Mouse (Mus musculus) midbrain, embryonic 14.5 days (tissue): ENCODE measurements around the gene Gm33543. TPM values are rescaled to one million over a fixed set of nuclear protein-coding genes. Genes with fewer than 3 reads are reported as not detected.

Source experiments
- ATAC-seq: fragments of 200-750 bp; cut with Nextera tagmentation; 2 replicates; pipeline ENCODE4 v1.8.0; 2017; ENCODE audit warnings: moderate number of reproducible peaks, moderate library complexity; ENCODE audit not compliant: low FRiP score, low TSS enrichment
- DNase-seq: peaks from one replicate; pipeline ENCODE4 v3.0.0-alpha.2; 2015
- H3K27ac ChIP-seq: fragments of 300-500 bp; sonication (generic); replicated peaks from 2 replicates; pipeline ENCODE4 v1.5.1; 2014; ENCODE audit warnings: mild to moderate bottlenecking, low read depth, low read length, moderate library complexity
- H3K27me3 ChIP-seq: fragments of 300-500 bp; sonication (generic); 2 replicates; pipeline ENCODE4 v1.6.1; 2014; ENCODE audit warnings: low read length, control low read depth, mixed read lengths; ENCODE audit not compliant: control insufficient read depth, insufficient read depth
- H3K36me3 ChIP-seq: fragments of 300-500 bp; sonication (generic); 2 replicates; pipeline ENCODE4 v1.6.1; 2014; ENCODE audit warnings: low read length, control low read depth; ENCODE audit not compliant: control insufficient read depth, insufficient read depth
- H3K4me1 ChIP-seq: fragments of 300-500 bp; sonication (generic); 2 replicates; pipeline ENCODE4 v1.6.1; 2014; ENCODE audit warnings: mild to moderate bottlenecking, antibody characterized with exemption, low read length, control low read depth; ENCODE audit not compliant: control insufficient read depth, insufficient read depth
- H3K4me2 ChIP-seq: fragments of 300-500 bp; sonication (generic); 2 replicates; pipeline ENCODE4 v1.6.1; 2014; ENCODE audit warnings: mild to moderate bottlenecking, low read length, moderate library complexity
- H3K4me3 ChIP-seq: fragments of 300-500 bp; sonication (generic); replicated peaks from 2 replicates; pipeline ENCODE4 v1.5.1; 2014; ENCODE audit warnings: low read depth, low read length
- H3K9ac ChIP-seq: fragments of 300-500 bp; sonication (generic); replicated peaks from 2 replicates; pipeline ENCODE4 v1.6.1; 2014; ENCODE audit warnings: mild to moderate bottlenecking, low read length, moderate library complexity
- H3K9me3 ChIP-seq: fragments of 300-500 bp; sonication (generic); 2 replicates; pipeline ENCODE4 v1.6.1; 2016; ENCODE audit warnings: low read length, control low read depth, mixed read lengths; ENCODE audit not compliant: control insufficient read depth
- WGBS: fragments of 180-500 bp; shearing (Covaris S2); extraction: QIAGEN DNeasy Blood & Tissue Kit; methylation state at CpG from one replicate; pipeline ENCODE4 v1.1.7; 2014; 5-methylcytosine and 5-hydroxymethylcytosine counted together
- polyA plus RNA-seq: library from polyadenylated mRNA; unstranded; fragments of >200 nt; fragmentation: Nextera tagmentation; extraction: Ambion mirVana; gene quantifications from 2 replicates; pipeline ENCODE4 v1.2.1, GENCODE M21; 2014

Gm33543 gene
- polyA plus RNA-seq: not detected in 2 replicates

DNA sequence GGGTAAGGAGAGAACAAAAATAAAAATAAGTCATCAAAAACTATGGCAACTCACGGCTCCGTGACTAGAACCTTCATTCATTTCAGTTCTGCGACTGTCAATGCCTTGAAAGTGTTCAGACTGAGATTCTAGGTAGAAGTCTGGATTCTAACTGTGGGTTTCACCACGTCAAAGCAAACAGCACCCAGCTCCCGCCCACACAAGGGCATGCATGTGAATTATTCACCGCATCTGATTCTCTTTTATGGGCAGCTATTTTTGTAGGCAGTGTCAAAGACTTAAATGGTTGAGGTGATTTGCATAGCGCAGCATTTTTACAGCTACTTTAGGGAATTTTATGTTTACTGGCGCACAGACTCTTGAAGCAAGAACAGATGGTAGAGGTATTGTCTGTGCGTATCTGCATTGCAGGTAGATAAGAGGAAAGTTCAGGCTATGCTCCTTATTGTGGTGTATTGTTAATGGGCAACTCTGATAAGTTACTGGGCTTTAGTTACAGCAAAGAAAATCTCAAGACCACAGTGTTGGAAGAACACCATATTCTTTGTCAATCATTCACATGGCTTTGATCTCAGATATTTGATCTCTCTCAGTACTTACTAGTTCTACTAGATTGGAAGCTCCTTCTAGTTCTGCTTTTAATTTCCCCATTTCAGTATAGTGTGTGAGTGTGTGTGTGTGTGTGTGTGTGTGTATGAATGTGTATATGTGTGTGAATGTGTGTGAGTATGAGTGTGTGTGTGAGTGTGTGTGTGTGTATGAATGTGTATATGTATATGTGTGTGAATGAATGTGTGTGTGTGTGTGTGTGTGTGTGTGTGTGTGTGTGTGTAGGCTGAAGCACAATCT, at the start of gene Gm33543:
Gm33543 (minus strand) TSS at position 142 of the 849 bp plus-strand sequence.
- Histone ChIP-seq H3K27me3 (no peaks in the 10 kb centered on the region), H3K4me3 (no peak within 1 kb of the TSS), H3K4me1 (no peaks in the 10 kb centered on the region), H3K27ac (no peak within 1 kb of the TSS), H3K4me2 (no peak within 1 kb of the TSS), H3K36me3 (no peaks in the 10 kb centered on the region), H3K9ac (no peak within 1 kb of the TSS), H3K9me3 (no peaks in the 10 kb centered on the region)
- ATAC-seq: no peak
- 82% methylated on average over 9 of the region's 9 CpGs for WGBS
- DNase-seq: no peak

DNA sequence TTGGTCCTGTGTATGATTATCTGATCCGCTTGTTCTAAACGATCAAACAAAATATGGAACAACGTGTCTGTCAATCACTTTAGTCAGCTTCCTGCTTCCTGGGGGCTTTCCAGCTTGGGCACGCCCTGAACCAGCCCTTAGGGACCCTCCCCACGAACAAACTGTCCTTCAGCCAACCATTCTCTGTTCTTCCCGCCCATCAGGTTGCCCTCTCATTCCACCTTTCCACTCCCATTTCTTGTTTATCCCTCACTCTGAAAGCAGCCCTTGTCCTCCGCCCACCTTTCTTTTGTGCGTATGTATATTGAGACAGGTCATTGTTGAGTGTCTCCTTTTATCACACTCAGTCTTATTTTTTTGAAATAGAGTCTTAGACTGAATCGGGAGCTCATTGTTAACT, 49.4 kb upstream of the Gm33543 start:
- Histone ChIP-seq H3K27me3 (0 out of 2 replicates have a peak, but pooled peaks cover 3% of the 10 kb centered on the region), H3K4me3 (no peak overlapping the region), H3K4me1 (no peaks in the 10 kb centered on the region), H3K4me2 (no peak overlapping the region), H3K9ac (no peak overlapping the region), H3K27ac (no peak overlapping the region), H3K9me3 (no peaks in the 10 kb centered on the region), H3K36me3 (no peaks in the 10 kb centered on the region)
- ATAC-seq (no peak), DNase-seq (no peak)
- WGBS: 76% methylated on average over 9 of the region's 9 CpGs

DNA sequence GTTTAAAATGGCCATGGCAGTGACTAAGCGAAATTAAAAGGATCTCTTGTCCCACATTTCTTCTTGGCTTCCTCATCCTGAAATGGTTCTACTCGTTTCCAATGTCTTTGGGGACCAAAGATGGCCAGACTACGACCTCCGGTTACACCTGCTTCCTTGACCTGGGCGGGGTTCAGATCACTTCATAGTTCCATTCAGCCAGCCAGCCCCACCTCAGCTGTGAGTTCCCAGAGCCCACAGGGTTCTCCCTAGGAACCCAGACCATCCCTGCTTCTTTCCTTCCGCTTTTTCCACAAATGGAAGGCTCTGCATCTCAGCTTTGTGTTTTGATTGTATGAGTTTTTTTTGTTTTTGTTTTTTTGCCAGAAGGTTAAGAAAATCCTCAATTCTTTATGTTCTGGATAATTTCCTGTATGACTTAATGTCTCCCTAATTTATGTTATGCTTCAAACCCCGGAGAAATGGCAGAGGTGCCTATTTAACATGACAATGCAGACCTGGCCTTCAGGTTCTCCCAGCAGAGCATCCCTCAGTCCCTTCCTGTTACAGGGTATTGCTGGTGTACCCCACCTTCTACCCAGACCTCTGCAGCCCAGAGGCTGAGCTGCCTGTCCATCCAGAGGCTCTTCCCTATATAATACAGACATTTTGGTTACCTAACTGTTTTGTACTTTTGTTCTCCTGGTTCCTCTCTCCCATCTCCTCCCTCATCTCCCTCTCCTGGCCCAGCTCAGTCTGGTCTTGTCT, 48.7 kb upstream of the Gm33543 start:
- WGBS: 77% methylated on average over 7 of the region's 7 CpGs
- Histone ChIP-seq H3K9me3 (no peaks in the 10 kb centered on the region), H3K27me3 (0 out of 2 replicates have a peak, but pooled peaks cover 3% of the 10 kb centered on the region), H3K4me3 (no peak overlapping the region), H3K36me3 (no peaks in the 10 kb centered on the region), H3K9ac (no peak overlapping the region), H3K27ac (no peak overlapping the region), H3K4me1 (no peaks in the 10 kb centered on the region), H3K4me2 (no peak overlapping the region)
- ATAC-seq (no peak), DNase-seq (no peak)

DNA sequence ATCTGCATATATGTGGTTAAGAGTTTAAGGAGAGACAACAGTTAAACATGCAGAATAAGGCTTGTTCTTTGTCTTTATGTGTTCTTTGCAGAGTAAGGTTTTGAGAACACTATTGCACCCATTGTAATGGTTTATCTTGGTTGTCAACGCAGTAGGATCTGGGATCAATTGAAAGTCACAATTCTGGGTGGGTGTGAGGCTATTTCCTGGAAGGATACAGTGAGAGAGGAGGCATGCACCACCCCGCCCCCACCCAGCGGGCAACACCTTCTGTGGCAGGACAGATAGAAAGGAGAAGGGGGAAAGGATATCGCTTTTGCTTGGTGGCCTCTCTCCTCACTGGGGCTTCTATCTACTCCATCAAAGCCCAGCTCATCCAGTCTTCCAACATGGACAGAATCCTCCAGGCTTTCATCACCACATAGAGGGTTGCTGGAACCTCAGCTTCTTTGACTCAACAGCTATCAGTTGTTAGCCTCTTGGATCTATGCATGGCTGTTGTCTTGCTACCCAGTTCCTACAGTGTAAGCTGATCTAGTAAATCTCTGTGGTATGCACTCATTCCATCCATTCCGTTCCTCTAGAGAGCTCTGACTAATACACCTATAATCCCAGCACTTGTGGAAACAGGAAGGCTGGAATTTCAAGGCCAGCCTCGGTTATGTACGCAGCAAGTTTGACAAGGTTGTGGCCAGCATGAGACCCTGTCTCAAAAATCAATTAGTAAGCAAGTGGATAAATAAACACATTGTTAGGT, 41.2 kb upstream of the Gm33543 start:
- no peak overlapping the region for H3K4me2 ChIP-seq
- no peaks in the 10 kb centered on the region for H3K27me3 ChIP-seq
- ATAC-seq (no peak), DNase-seq (no peak)
- WGBS: 84% methylated on average over 7 of the region's 7 CpGs
- no peak overlapping the region for H3K27ac ChIP-seq
- H3K9me3 ChIP-seq: no peaks in the 10 kb centered on the region
- H3K36me3 ChIP-seq: no peaks in the 10 kb centered on the region
- no peak overlapping the region for H3K4me3 ChIP-seq
- H3K4me1 ChIP-seq: no peaks in the 10 kb centered on the region
- no peak overlapping the region for H3K9ac ChIP-seq

DNA sequence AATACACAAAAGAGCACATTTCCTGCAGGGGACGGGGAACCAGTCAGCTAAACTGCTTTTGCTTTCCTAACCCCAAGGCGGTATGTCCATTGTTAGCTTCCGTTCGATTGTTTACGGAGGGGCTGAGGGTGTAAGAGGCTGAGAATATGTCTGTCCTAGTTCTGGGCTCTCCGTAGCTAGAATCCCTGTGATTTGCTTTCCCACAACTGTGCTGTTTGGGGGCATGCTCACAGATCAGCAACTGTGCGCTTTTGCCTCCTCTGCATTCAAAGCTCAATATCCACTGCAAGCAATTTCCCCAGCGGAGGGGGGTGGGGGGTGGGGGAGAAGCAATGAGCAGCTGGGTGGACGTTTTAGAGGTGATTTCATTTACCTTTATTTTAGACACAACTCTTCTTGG, 39.3 kb upstream of the Gm33543 start:
- H3K27ac ChIP-seq: no peak overlapping the region
- H3K27me3 ChIP-seq: no peaks in the 10 kb centered on the region
- no peaks in the 10 kb centered on the region for H3K36me3 ChIP-seq
- DNase-seq (no peak), ATAC-seq (no peak)
- H3K4me3 ChIP-seq: no peak overlapping the region
- no peak overlapping the region for H3K9ac ChIP-seq
- H3K4me2 ChIP-seq: no peak overlapping the region
- H3K9me3 ChIP-seq: no peaks in the 10 kb centered on the region
- no peaks in the 10 kb centered on the region for H3K4me1 ChIP-seq
- WGBS: 74% methylated on average over 9 of the region's 9 CpGs

DNA sequence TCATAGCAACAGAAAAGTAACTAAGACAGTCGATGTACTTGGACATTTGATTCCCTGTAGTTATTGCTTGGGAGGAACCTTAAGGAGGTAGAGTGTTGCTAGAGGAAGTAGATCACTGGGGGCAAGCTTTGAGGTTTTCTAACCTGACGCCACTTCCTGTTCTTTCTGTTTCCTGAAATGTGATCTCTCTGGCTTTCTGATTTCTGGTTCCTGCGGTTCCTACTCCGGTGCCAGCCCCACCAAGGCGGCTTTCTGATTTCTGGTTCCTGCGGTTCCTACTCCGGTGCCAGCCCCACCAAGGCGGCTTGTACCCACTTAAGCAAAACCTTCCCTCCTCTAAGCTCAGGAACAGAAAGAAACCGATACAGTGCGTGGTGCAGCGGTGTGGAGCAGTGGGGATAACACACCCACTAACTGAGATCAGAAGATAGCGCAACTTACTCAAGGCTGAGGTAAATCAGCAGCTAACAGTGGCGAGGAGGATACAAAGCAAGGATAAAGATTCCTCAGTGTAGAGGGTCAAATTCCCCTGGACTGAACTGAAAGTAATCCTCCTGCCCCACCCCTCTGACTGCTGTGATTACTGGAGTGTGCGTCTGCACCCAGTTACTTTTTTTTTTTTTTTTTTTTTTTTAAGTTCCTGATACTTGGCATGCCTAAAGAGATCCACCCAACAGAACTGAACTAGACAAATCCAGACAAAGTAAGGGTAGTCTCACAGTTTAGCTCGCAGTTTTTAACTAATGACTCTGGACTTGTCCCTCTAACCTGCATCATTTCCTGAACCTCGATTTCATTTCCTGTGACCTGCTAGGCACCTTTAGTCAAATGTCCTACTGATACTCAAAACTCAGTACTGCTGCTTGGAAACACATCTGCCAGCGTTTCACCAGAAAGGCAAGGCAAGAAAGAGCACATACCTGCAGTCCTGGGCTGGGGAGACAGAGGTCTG, 37.5 kb upstream of the Gm33543 start:
- H3K4me1 ChIP-seq: no peaks in the 10 kb centered on the region
- no peak overlapping the region for H3K27ac ChIP-seq
- H3K36me3 ChIP-seq: no peaks in the 10 kb centered on the region
- ATAC-seq (no peak), DNase-seq (no peak)
- H3K9ac ChIP-seq: no peak overlapping the region
- no peak overlapping the region for H3K4me2 ChIP-seq
- WGBS: 82% methylated on average over 17 of the region's 17 CpGs
- no peaks in the 10 kb centered on the region for H3K27me3 ChIP-seq
- no peak overlapping the region for H3K4me3 ChIP-seq
- no peaks in the 10 kb centered on the region for H3K9me3 ChIP-seq

DNA sequence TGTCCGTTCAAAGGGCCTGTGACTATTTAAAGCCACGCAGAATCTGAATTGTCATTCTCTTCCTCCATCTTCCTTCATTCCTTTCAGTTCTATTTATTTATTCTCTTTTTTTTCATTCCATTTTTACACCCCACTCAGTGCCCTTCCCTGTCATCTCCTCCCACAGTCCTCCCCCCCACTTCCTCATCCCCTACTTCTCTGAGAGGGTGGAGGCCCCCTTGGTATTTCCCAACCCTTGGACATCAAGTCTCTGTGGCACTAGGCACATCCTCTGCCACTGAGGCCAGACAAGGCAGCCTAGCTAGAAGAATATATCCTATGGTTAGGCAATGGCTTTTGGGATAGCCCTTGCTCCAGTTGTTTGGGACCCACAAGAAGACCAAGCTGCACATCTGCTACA, 28.1 kb upstream of the Gm33543 start:
- DNase-seq: no peak
- ATAC-seq: no peak
- Histone ChIP-seq H3K27ac (no peak overlapping the region), H3K36me3 (no peaks in the 10 kb centered on the region), H3K4me2 (no peak overlapping the region), H3K27me3 (no peaks in the 10 kb centered on the region), H3K4me1 (no peaks in the 10 kb centered on the region), H3K9ac (no peak overlapping the region), H3K9me3 (no peaks in the 10 kb centered on the region), H3K4me3 (no peak overlapping the region)
- 84% methylated on average over 2 of the region's 2 CpGs for WGBS

DNA sequence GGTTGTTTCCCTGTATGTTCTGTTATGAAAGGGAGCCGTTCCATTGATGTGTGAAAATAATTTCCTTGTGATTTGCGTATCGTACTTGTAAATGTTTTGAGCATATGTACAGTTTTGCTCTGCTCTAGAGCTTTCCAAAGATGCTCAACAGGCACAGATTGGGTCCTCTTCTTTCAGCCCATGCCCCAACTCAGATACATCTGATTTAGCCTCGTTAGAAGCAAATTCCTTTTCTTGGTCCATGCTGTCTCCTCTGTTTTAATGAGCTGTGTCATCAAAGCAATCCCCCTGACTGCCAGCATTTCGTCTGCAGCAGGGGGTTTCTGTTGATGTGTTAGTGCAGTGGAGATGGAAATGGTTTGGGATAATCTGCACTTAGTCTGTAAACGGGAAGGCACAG, 25.6 kb upstream of the Gm33543 start:
- Histone ChIP-seq H3K4me1 (no peaks in the 10 kb centered on the region), H3K9ac (no peak overlapping the region), H3K9me3 (no peaks in the 10 kb centered on the region), H3K4me2 (no peak overlapping the region), H3K27me3 (no peaks in the 10 kb centered on the region), H3K4me3 (no peak overlapping the region), H3K36me3 (no peaks in the 10 kb centered on the region), H3K27ac (no peak overlapping the region)
- 61% methylated on average over 6 of the region's 6 CpGs for WGBS
- no peak for ATAC-seq
- DNase-seq: peak; percentile 9
